Mouse (Mus musculus) ES-Bruce4 (cell line): ENCODE results near the gene Lzts2. TPM values are rescaled to one million over a fixed set of nuclear protein-coding genes. Genes with fewer than 3 reads are reported as not detected.

Experiments
- H3K27ac ChIP-seq: 2 replicates; pipeline ENCODE4 v1.5.1; 2012; ENCODE audit warnings: low read length, inconsistent platforms; ENCODE audit not compliant: insufficient read depth
- H3K27me3 ChIP-seq: 2 replicates; pipeline ENCODE4 v1.6.1; 2012; ENCODE audit warnings: mild to moderate bottlenecking, low read length, inconsistent platforms; ENCODE audit not compliant: control insufficient read depth, poor library complexity, insufficient read depth, severe bottlenecking
- H3K36me3 ChIP-seq: 2 replicates; pipeline ENCODE4 v1.6.1; 2012; ENCODE audit warnings: inconsistent platforms, mild to moderate bottlenecking, low read length, moderate library complexity; ENCODE audit not compliant: control insufficient read depth, poor library complexity, insufficient read depth, severe bottlenecking
- H3K4me1 ChIP-seq: one replicate; pipeline ENCODE4 v1.8.1; 2011; ENCODE audit warnings: low read length; ENCODE audit not compliant: control insufficient read depth, insufficient read depth
- H3K4me3 ChIP-seq: 2 replicates; pipeline ENCODE4 v1.5.1; 2011; ENCODE audit warnings: low read depth, mild to moderate bottlenecking, low read length
- H3K9ac ChIP-seq: 2 replicates; pipeline ENCODE4 v1.6.1; 2012; ENCODE audit warnings: low read depth, mild to moderate bottlenecking, inconsistent platforms; ENCODE audit not compliant: poor library complexity, severe bottlenecking
- H3K9me3 ChIP-seq: replicated peaks from 2 replicates; pipeline ENCODE4 v1.6.1; 2012; ENCODE audit warnings: mild to moderate bottlenecking, low read length, inconsistent platforms; ENCODE audit not compliant: control insufficient read depth, poor library complexity, insufficient read depth, severe bottlenecking
- CTCF ChIP-seq: IDR thresholded peaks from one replicate; pipeline ENCODE4 v1.8.1; 2011; ENCODE audit warnings: low read depth, low read length
- EP300 ChIP-seq: IDR thresholded peaks from 2 replicates; pipeline ENCODE4 v1.6.1; 2011; ENCODE audit warnings: low read depth, low read length; ENCODE audit not compliant: insufficient read depth
- POLR2A ChIP-seq: IDR thresholded peaks from one replicate; pipeline ENCODE4 v1.8.1; 2011; ENCODE audit warnings: low read length; ENCODE audit not compliant: insufficient read depth
- polyA plus RNA-seq: library from polyadenylated mRNA; stranded (reverse); fragments of >200 nt; gene quantifications from 2 replicates; pipeline ENCODE4 v1.2.4, GENCODE M21; 2011; ENCODE audit warnings: low read depth; ENCODE audit not compliant: missing spikeins, insufficient read depth, insufficient read length

The Lzts2 gene
- polyA plus RNA-seq, 1 experiment, result 39.9 TPM

DNA sequence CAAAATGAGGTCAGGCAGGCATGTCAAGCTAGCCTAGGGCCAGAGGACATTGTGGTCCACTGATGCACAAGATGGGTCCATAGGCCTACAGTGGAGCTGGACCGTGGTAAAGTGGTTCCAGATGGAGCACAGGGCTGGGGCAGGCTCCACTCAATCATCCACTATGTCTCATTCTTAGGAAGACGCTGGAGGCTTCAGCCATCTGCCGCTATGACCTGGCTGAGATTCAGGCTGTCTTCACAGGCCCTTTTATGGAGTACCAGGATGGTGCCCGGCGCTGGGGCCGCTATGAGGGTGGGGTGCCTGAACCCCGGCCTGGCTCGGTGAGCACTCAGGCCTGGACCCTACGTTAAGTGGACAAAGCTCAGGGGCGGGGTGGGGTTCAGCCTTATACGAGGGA, 16.4 kb upstream of the Lzts2 start:
- Histone ChIP-seq H3K27me3 (no peaks in the 10 kb centered on the region), H3K4me3 (no peak overlapping the region), H3K4me1 (no peaks in the 10 kb centered on the region), H3K36me3 (no peaks in the 10 kb centered on the region), H3K9ac (no peak overlapping the region), H3K27ac (no peak overlapping the region), H3K9me3 (no peaks in the 10 kb centered on the region)
- no peak for TF ChIP-seq EP300
- TF ChIP-seq POLR2A, result no peak
- TF ChIP-seq CTCF, result no peak

DNA sequence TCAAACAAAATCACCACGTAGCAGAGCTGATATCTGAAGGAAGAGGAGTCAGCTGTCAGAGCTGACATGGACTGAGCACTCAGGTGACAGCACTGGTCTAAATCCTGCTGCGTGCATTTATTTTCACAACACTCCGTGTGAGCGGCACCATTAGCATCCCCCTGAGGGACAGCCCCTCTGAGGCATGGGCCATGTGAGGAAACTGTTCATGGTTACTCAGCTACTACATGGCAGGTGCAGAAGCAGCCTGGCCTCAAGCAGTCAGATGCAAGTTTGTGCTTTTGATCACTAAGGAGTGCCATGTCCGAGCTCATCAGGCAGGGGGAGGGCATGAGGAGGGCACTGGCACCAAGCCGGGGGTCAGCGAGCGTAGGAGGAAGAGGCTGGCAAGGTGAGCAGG, 14.6 kb upstream of the Lzts2 start:
- Histone ChIP-seq H3K4me1 (peaks cover under 1% of the 10 kb centered on the region), H3K9me3 (no peaks in the 10 kb centered on the region), H3K4me3 (no peak overlapping the region), H3K27ac (no peak overlapping the region), H3K9ac (no peak overlapping the region), H3K27me3 (no peaks in the 10 kb centered on the region), H3K36me3 (no peaks in the 10 kb centered on the region; the same call in 1 of the 2 replicates)
- no peak for TF ChIP-seq CTCF
- TF ChIP-seq EP300, result no peak
- TF ChIP-seq POLR2A, result no peak

DNA sequence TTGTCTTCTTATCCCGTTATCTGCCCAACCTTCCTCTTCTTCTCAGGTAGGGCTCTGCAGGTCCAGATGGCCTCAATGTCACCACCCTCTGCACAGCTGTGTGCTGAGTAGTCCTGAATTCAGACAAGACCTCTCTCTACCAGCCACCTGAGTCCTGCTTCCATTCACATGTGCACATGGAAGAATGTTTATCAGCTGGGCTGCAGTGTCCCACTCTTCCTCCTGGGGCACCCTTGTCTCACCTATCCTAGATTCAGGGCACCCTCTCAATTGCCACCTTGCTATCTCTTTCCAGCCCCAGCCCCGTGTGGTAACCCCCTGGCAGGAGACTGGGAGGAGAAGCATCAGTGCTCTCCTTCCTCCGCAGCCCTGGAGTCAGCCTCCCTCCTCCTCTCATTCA, 11.9 kb upstream of the Lzts2 start:
- Histone ChIP-seq H3K9ac (no peak overlapping the region), H3K27me3 (no peaks in the 10 kb centered on the region), H3K9me3 (no peaks in the 10 kb centered on the region), H3K27ac (no peak overlapping the region), H3K36me3 (peaks cover 3% of the 10 kb centered on the region; the same call in 1 of the 2 replicates), H3K4me1 (peaks cover 1% of the 10 kb centered on the region), H3K4me3 (no peak overlapping the region)
- TF ChIP-seq CTCF, result no peak
- TF ChIP-seq EP300, result no peak
- TF ChIP-seq POLR2A, result no peak

DNA sequence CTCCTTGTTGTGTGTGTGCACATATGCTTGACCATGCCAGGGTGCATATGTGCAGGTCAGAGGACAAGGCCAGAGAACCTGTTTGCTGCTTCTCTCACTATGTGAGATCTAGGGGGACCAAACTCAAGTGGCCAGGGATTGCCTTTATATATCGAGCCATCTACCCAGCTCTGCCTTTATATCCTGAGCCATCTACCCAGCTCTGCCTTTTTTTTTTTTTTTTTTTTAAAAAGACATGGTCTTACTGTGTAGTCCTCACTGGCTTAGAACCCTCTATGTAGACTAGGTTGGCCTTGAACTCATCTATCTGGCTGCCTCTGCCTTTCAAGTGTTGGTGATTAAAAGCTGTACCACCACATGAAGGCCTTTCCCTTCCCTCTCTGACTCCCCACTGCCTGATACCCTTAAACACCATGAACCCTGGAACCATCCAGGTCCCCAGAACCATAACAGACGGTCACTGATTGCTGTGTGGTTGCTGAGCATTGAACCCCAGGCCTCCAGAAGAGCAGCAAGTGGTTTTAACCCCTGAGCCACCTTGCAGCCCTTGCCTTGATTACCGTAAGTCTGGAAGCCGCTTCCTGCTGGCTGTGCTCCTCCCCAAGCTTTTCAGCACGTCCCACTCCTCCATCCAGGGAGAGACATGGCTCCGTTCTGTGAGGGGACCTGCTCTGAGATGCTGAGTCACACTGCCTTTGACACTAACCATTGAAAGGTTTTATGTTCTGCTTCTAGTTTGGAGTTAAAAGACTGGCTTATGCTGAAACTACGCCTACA, 10.3 kb upstream of the Lzts2 start:
- no peaks in the 10 kb centered on the region for H3K9me3 ChIP-seq
- peaks cover 11% of the 10 kb centered on the region for H3K36me3 ChIP-seq
- no peak for TF ChIP-seq EP300
- no peak for TF ChIP-seq POLR2A
- no peak for TF ChIP-seq CTCF
- H3K27ac ChIP-seq, result no peak overlapping the region
- H3K4me3 ChIP-seq, result no peak overlapping the region
- no peak overlapping the region for H3K9ac ChIP-seq
- H3K27me3 ChIP-seq, result no peaks in the 10 kb centered on the region
- peaks cover 5% of the 10 kb centered on the region for H3K4me1 ChIP-seq

DNA sequence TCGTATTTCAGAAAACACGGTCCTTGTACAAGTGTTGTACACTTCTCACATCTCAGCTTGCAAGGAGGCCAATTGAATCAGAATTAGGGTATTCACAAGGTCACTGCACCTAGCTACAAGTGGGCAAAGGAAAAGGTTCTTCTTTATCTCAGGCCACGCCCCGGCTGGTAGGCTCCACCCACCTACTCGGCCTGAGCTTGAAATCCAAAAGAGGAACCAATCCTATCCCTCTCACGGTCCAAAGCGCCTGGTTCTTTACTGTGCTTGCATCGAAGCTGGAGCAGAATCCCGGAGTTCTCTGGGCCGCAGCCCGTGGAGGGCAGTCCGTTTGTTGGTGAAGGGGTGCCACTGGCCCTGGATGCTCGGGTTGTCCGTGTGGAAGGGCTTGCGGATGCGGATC, 8.8 kb upstream of the Lzts2 start, which contains the start of gene Twnk:
Twnk (plus strand) TSS at position 220 of the 400 bp plus-strand sequence.
- Histone ChIP-seq H3K36me3 (peaks cover 23% of the 10 kb centered on the region), H3K27ac (peak within 1 kb of the TSS; percentile 30)
- no peak for TF ChIP-seq EP300

DNA sequence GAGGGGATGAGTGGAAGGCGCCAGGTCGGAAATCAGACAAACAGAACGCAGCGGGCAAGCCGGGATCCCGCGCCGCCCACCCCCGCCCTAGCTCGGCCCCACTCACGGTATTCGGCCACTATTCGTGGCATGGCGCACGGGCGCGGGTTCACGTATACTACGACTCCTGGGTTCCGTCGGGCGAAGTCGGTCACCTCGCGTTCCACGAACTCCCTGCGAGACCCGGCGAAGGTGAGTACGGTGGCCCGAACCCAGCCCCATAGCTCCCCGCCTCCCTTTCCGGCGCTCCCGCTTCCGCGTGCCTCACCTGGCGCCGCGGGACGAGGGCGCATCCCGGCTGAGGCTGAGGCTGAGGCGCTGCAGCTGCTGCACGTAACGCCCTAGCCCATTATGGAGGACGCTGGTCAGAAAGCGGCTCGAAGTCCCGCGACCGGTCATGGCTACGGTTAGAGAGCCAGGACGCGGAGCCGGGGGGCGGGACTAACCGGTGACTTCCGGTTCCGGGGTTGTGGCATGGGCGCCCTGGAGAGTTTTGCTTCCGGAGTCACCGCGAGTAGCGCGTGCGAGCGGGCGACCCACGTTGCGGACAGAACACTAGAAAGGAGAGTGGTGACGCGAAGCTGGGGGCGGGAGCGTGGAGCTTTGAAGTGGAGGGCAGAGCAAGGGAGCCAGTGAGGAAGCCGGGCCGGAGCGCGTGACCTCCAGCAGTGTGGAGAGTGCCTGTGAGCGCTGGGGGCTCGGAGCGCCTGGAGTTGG, 8.1 kb upstream of the Lzts2 start, which contains the start of gene Mrpl43:
Mrpl43 (minus strand) TSS at position 486 of the 756 bp plus-strand sequence.
- Histone ChIP-seq H3K27me3 (no peaks in the 10 kb centered on the region), H3K4me1 (peaks cover 5% of the 10 kb centered on the region), H3K9me3 (no peaks in the 10 kb centered on the region), H3K4me3 (peak within 1 kb of the TSS; percentile 95), H3K27ac (peak within 1 kb of the TSS; percentile 30), H3K36me3 (peaks cover 30% of the 10 kb centered on the region), H3K9ac (peak within 1 kb of the TSS; percentile 74)
- TF ChIP-seq POLR2A (peak; percentile 12), EP300 (0 out of 2 replicates have a peak, but pooled peaks have one; percentile 12), CTCF (no peak)

More for the DNA sequence above, 8.8 kb upstream of the Lzts2 start, which contains the start of gene Twnk:
- Histone ChIP-seq H3K9ac (peak within 1 kb of the TSS; percentile 74), H3K9me3 (no peaks in the 10 kb centered on the region), H3K4me1 (peaks cover 5% of the 10 kb centered on the region), H3K4me3 (peak within 1 kb of the TSS; percentile 95), H3K27me3 (no peaks in the 10 kb centered on the region)
